Mouse (Mus musculus): ENCODE measurements around the gene Ggps1.
"Not testable (repeated sequence)": the region's sequence is repeated elsewhere in the genome, so short reads cannot be mapped to it uniquely, and the experiment has no call there.

Gene Ggps1

GRCm38 (mm10) chr13:14035875-14036630 is 27.2 kb downstream of the Ggps1 start:
- no peak for DNase-seq

GRCm38 (mm10) chr13:14035352-14035751 is 27.9 kb downstream of the Ggps1 start:
- not testable (repeated sequence) for DNase-seq

- DNase-seq = no peak
Measured at GRCm38 (mm10) chr13:14034073-14034348, 29.3 kb downstream of the Ggps1 start.

- DNase-seq = no peak
Measured at GRCm38 (mm10) chr13:14033309-14034072, 29.8 kb downstream of the Ggps1 start.

- DNase-seq = no peak
Measured at GRCm38 (mm10) chr13:14026154-14026820, 37.0 kb downstream of the Ggps1 start.

- DNase-seq = no peak
Measured at GRCm38 (mm10) chr13:14025554-14025953, 37.7 kb downstream of the Ggps1 start.

GRCm38 (mm10) chr13:14021417-14021816 is 41.9 kb downstream of the Ggps1 start:
- not testable (repeated sequence) for DNase-seq

GRCm38 (mm10) chr13:14018852-14019251 is 44.4 kb downstream of the Ggps1 start:
- no peak for DNase-seq

- no peak for DNase-seq
Measured at GRCm38 (mm10) chr13:14018283-14018682, 45.0 kb downstream of the Ggps1 start.

GRCm38 (mm10) chr13:14015609-14016008 is 47.7 kb downstream of the Ggps1 start:
- DNase-seq = no peak

- no peak for DNase-seq
Measured at GRCm38 (mm10) chr13:14014540-14014939, 48.7 kb downstream of the Ggps1 start.

- DNase-seq = no peak
Measured at GRCm38 (mm10) chr13:14014001-14014400, 49.3 kb downstream of the Ggps1 start.

GRCm38 (mm10) chr13:14011454-14011995 is 51.8 kb downstream of the Ggps1 start:
- no peak for DNase-seq

GRCm38 (mm10) chr13:14006056-14006455 is 57.2 kb downstream of the Ggps1 start:
- DNase-seq = no peak

- DNase-seq = no peak
Measured at GRCm38 (mm10) chr13:14004999-14005398, 58.3 kb downstream of the Ggps1 start.

GRCm38 (mm10) chr13:14004086-14004485 is 59.2 kb downstream of the Ggps1 start:
- DNase-seq = no peak

GRCm38 (mm10) chr13:14002706-14003105 is 60.6 kb downstream of the Ggps1 start:
- DNase-seq = no peak
